Mouse (Mus musculus) ES-E14 (cell line): ENCODE measurements at regions not wholly inside any gene's neighbourhood (a gene's known extent, or its start where the extent isn't known, plus 50 kb on each side); places are given as distances from the start of the nearest gene placed in this dataset.

Source experiments
- MAFK ChIP-seq: IDR thresholded peaks from 2 replicates; pipeline ENCODE4 v1.6.1; 2014; ENCODE audit warnings: mild to moderate bottlenecking, low read depth, low read length, inconsistent platforms; ENCODE audit not compliant: insufficient read depth
- ZNF384 ChIP-seq: IDR thresholded peaks from 2 replicates; pipeline ENCODE4 v1.6.1; 2012; ENCODE audit warnings: low read depth, low read length, inconsistent platforms

- TF ChIP-seq ZNF384, result no peak
- TF ChIP-seq MAFK, result no peak
These were observed 163.6 kb downstream of the Cyp26b1 start for GRCm38 (mm10) chr6:84430146-84430545.
